Mouse (Mus musculus): ENCODE measurements around the gene Josd1.

Josd1 gene

DNA sequence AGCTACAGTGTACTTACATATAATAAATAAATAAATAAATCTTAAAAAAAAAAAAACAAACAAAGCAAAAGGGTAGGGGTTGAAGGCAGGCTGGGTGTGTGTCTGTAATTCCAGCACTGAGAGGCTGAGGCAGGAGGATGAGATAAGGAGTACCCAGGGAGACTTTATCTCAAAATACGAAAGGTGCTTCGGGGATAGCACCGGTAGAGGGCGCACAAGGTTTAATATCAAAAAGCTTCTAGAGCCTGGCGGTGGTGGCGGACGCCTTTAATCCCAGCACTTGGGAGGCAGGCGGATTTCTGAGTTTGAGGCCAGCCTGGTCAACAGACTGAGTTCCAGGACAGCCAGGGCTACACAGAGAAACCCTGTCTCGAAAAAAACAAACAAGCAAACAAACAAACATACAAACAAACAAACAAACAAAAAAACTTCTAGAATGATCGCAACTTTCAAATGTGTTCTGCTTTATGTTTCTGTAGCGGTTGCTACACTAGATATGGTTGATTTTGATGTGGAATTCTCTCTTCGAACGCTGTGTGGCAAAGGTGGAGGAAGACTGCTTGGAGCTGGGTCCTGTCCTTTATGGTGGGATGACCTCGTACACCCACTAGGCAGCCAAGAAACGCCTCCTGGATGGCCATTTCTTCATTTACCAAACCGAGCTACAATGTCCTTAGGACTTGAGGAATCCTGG, 29.7 kb downstream of the Josd1 start:
- peak; percentile 89 for DNase-seq

DNA sequence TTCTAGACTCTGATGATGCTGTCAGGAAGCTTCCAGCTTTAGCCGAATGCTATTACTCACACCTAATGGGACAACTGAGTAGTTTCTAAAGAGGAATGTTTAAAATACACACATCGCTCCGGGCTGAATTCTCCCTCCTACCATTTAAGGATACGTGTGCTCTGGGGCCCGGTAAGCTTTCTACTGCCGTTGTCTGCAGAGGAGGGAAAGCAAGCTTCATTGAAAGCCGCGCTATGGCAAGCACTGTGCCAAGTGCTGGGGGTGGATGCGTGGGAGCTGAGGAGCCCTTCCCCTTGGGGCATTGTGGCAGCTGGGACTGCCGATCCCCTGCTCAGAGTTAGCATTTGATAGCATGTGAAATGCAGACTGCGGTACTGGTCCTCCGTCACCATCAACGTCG, 31.3 kb downstream of the Josd1 start:
- DNase-seq: no peak

DNA sequence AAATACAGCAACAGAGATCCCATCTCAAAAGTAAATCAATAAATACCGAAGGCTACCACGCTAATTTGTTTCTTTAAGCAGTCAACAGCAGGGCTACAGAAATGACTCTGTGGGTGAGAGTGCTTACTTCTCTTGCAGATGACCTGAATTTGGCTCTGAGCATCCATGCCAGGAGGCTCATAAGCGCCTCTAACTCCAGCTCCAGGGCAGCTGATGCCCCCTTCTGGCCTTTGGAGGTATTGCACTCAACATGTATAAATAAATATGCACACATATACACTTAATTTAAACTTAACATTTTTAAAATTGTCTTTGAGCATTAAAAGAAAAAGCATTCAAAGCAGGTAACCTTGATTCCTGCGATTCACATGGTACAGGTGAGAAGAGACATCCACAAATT, 36.2 kb downstream of the Josd1 start:
- peak; percentile 43 for DNase-seq

DNA sequence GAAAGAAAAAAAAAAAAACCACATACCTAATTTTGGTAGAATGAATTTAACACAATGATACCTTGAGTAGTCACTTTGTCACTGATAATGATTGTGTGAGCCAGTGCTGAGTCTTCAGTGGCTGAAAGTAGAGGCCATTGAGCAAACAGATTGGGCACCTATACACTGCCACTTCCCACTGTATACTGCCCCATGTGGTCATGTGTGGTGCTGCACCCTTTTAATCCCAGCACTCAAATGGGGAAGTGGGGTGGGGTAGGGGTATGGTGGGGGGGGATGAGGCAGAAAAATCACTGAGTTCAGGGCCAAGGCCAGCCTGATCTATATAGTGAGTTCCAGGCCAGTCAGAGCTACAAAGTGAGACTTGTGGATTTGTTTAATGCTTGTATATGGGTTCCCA, 37.1 kb downstream of the Josd1 start:
- peak; percentile 82 for DNase-seq

DNA sequence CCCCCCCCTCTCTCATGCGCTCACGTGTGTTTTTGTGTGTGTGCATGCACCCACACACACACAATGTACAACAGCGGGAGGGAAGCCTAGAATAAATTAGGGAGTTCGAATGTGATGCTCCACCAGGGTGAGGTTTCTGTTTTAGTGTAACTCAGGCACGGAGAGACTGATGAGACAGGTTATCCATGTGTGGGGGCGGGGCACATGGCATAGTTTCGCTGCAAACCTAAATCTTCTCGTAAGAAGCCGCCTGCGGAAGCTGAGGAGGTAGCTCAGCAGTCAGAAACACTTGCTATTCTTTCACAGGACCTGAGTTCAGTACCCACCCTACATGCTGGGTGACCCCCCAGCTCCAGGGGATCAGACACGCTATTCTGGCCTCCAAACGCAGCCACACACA, 39.6 kb downstream of the Josd1 start:
- no peak for DNase-seq

DNA sequence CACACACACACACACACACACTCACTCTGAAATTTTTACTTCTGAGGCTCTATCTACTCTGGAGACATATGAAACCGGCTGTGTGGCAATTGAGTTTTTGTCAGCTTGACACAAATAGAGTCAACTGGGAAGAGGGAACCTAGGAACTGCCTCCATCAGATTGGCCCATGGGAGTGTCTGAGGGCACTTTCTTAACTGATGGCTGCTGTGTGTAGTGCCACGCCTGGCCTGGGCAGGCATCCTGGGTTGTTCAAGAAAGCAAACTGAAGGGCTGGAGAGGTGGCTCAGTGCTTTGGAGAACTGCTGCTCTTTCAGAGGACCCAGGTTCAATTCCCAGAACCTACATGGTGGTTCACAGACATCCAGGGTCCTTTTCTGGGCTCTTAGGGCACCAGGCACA, 42.2 kb downstream of the Josd1 start:
- no peak for DNase-seq

DNA sequence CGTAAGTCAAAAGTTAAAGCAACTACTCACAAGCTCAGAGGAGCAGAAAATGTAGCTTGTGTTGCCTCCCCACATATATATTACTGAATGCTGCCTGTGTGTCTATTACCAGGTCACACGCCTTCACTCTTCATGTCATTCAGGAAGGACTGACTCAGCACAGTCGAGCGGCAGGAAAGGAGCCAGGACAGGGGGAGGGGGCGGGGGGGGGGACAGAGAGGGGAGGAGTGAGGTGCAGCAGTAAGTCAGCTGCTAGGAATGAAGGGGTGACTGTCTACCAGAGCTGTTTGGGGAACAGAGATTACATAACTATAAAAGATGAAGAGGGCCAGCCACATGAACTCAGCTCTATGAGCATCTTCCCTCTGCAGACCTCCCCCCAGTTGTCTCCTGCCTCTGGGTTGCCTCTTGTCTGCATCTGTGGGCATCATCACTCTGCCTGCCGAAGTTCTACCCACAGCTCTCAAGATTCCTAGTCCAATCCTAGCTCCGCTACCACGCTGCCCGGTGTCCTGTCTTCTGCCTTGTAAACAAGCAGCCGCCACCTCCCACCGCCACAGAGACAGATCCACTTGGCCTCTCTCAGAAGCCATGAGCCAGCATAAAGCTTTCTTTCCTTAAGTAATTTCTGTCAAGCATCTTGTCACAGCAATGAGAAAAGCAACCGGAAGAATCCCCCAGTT, 46.4 kb downstream of the Josd1 start:
- no peak for DNase-seq

DNA sequence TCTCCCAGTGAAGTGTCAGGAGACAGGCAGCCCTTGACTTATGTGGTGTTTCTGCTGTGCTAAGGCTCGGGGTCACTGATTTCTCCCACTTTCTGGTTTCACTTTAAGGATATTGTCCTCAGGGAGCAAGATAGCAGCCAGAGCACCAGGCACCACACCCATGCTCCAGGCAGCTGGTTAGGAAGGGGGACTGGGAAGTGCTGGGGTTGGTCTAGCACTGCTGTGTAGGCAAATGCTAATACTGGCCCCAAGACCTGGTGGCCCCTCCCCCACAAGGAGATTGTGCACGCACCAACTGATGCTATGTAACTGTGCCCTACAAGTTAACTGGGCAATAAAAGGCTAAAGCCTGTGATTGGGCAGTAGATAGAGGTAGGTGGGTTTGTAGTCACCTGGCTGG, 57.2 kb downstream of the Josd1 start:
- DNase-seq: no peak
